Mouse (Mus musculus) cortical plate, adult 2 months (tissue): ENCODE measurements around the gene B430218F22Rik.

Experiments used
- CTCF ChIP-seq: fragments of 200-500 bp; IDR thresholded peaks from 2 replicates; pipeline ENCODE4 v1.5.1; 2011; ENCODE audit warnings: mild to moderate bottlenecking, control low read depth, low read length; ENCODE audit not compliant: insufficient read depth; ENCODE audit errors: extremely low read depth
- POLR2A ChIP-seq: fragments of 200-500 bp; IDR thresholded peaks from 2 replicates; pipeline ENCODE4 v1.6.1; 2011; ENCODE audit warnings: mild to moderate bottlenecking, low read length, control low read depth; ENCODE audit not compliant: insufficient read depth; ENCODE audit errors: extremely low read depth

GRCm38 (mm10) chr13:118418163-118418562, 31.7 kb downstream of the B430218F22Rik start:
- no peak for TF ChIP-seq CTCF
- no peak for TF ChIP-seq POLR2A
